Mouse (Mus musculus): ENCODE data around the gene Cebpb. TPM values are rescaled to one million over a fixed set of nuclear protein-coding genes. Genes with fewer than 3 reads are reported as not detected.

Gene Cebpb
- polyA plus RNA-seq, 1 experiment, result 109 TPM

DNA sequence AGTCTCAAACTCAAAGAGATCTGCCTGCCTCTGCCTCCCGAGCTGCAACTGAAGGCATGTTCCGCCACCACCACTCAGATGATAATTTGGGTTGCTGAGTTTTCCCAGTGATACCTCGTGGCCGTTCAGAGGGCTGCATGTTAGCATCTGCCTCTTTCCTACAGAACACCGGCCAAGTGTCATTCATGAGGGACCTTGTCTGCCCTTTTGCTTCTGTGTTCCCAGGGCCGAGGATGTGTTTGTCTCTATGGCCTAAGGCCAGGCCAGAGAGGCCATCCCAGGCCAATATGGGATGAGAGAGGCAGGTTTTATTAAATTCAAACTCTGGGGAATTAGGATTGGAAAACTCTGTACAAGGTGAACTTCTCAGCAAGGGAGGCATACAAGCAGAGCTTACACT lies 25.6 kb downstream of the Cebpb start:
- Histone ChIP-seq H3K27ac (ENCODE audit: insufficient read depth, low read depth, low read length) (peak overlapping the region; percentile 46; the same call in 1 of the 2 replicates), H3K4me3 (ENCODE audit: insufficient read depth, low read length) (no peak overlapping the region), H3K4me1 (ENCODE audit: control insufficient read depth, insufficient read depth, low read length) (peaks cover 63% of the 10 kb centered on the region)
- TF ChIP-seq POLR2A (IDR thresholded peaks at IDR 0.05; ENCODE audit: borderline replicate concordance, low read depth, low read length) (no peak), CTCF (IDR thresholded peaks at IDR 0.05; ENCODE audit: low read depth, low read length) (no peak)

DNA sequence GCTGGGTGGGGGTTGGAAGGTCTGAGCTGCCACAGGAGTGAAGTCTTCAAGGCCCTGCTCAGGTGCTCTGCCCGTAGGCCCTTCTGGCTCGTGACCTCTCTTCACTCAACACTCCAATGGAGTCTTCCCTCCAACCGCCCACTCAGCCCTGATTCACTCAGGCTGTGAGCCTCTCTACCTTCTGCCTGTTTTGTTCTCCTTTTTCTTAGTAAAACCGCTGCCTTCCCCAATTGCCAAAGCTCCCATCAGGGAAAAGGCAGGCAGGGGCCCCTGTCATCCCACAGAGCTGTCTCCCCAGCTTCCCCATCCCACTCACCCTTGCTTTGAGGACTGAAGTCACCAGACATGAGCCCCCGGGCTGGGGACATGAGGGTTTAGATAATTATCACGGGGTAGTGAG lies 26.3 kb downstream of the Cebpb start:
- Histone ChIP-seq H3K4me3 (ENCODE audit: insufficient read depth, low read length) (no peak overlapping the region), H3K27ac (ENCODE audit: insufficient read depth, low read depth, low read length) (peak overlapping the region; percentile 46), H3K4me1 (ENCODE audit: control insufficient read depth, insufficient read depth, low read length) (peaks cover 58% of the 10 kb centered on the region)
- 0 out of 2 replicates have a peak, but pooled peaks have one; percentile 4 for TF ChIP-seq POLR2A (IDR thresholded peaks at IDR 0.05; ENCODE audit: borderline replicate concordance, low read depth, low read length)
- no peak for TF ChIP-seq CTCF (IDR thresholded peaks at IDR 0.05; ENCODE audit: low read depth, low read length)

DNA sequence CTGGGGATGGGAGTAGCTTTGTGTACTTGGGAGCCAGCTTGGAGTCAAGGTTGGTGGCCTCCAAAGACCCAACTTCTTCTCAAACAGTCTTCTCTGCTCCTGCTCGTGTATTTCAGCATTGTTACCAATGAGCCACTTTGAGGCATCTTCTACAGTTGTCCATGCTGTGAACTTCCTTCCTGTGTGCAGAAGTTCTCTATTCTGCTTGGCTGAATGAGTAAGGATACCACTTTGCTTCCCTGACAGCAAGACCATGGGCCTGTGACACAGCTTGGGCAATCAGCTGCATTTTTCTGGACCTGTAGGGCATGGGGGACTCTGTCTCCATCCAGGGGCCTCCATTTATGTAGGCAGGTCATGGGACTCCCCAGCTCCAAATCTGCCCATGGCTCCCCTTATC lies 28.5 kb downstream of the Cebpb start:
- H3K4me1 ChIP-seq (ENCODE audit: control insufficient read depth, insufficient read depth, low read length), result peaks cover 48% of the 10 kb centered on the region
- TF ChIP-seq CTCF (IDR thresholded peaks at IDR 0.05; ENCODE audit: low read depth, low read length), result no peak
- no peak for TF ChIP-seq POLR2A (IDR thresholded peaks at IDR 0.05; ENCODE audit: borderline replicate concordance, low read depth, low read length)
- no peak overlapping the region for H3K4me3 ChIP-seq (ENCODE audit: insufficient read depth, low read length)
- H3K27ac ChIP-seq (ENCODE audit: insufficient read depth, low read depth, low read length), result peak overlapping the region; percentile 87

DNA sequence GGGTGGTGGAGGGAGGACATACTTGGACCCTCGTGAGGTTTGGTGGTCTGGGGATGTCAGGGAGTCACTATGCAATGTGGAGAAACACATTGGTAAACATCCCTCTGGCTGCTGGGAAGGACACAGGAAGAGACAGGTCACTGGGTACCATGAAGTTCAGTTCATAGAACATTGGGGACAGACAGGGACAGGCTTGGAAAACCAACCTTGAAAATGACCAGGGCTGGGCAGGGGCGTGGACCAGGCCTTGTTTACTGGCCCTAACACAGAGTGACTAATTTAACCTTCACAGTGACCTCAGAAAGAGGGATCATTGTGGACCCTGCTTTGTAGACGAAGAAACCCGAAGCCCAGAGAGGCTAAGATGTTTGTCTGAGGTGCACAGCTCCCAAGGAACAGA lies 30.8 kb downstream of the Cebpb start:
- no peak overlapping the region for H3K4me3 ChIP-seq (ENCODE audit: insufficient read depth, low read length)
- no peak for TF ChIP-seq POLR2A (IDR thresholded peaks at IDR 0.05; ENCODE audit: borderline replicate concordance, low read depth, low read length)
- H3K4me1 ChIP-seq (ENCODE audit: control insufficient read depth, insufficient read depth, low read length), result peaks cover 38% of the 10 kb centered on the region
- no peak overlapping the region for H3K27ac ChIP-seq (ENCODE audit: insufficient read depth, low read depth, low read length)

DNA sequence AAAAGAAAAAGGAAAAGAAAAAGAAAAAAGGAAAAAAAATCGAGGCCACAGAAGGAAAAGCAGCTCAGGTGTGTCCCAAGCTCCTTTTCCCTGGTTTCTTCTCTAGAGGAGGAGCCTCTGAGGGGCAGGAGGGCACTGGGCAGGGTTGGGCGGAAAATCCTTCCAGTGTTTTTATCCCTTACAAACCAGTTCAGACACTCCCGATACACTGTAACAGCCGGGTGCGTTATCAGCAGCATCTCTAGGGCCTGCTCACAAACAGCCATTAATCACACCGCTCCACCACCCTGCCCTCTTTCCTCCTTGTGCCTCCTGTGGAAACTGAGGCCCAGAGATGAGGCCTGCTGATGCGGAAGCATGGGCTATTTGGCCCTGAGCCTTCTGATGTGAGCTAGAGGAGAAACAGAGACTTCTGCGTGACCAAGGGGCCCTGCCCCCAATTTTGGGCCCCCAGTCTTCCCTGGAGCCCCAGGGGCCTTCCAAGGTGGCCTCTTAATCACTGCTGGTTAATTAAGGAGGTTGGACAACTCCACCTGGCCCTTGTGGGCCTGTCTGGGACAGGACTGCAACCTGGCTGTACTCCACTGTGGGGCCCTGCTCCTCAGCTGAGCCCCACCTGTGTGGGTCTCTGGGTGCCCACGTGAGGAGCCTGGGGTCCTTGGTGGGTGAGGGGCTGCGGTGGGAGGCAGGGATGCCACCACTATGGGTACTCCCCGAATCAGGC lies 32.6 kb downstream of the Cebpb start:
- H3K27ac ChIP-seq (ENCODE audit: insufficient read depth, low read depth, low read length), result no peak overlapping the region
- peaks cover 21% of the 10 kb centered on the region for H3K4me1 ChIP-seq (ENCODE audit: control insufficient read depth, insufficient read depth, low read length)
- no peak for TF ChIP-seq CTCF (IDR thresholded peaks at IDR 0.05; ENCODE audit: low read depth, low read length)
- no peak for TF ChIP-seq POLR2A (IDR thresholded peaks at IDR 0.05; ENCODE audit: borderline replicate concordance, low read depth, low read length)
- no peak overlapping the region for H3K4me3 ChIP-seq (ENCODE audit: insufficient read depth, low read length)

DNA sequence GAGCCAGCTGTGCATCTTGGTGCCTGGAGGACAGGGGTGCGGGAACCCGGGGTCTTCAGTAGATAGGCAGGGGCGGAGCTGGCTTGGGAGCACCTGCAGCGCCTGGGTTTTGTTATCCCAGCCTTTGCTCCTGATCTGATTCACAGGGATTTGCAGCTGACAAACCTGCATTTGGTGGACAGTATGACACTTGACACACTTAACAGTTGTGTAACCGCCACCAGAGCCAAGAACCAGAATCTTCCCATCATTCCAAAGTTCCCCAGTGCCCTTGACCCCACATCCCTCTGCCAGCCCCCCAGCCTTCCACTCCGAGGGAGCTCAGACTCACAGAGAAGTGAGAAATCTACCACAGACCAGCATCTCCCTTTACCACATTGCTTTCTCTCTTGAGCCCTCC lies 33.8 kb downstream of the Cebpb start:
- peaks cover 10% of the 10 kb centered on the region for H3K4me1 ChIP-seq (ENCODE audit: control insufficient read depth, insufficient read depth, low read length)
- TF ChIP-seq POLR2A (IDR thresholded peaks at IDR 0.05; ENCODE audit: borderline replicate concordance, low read depth, low read length) (no peak), CTCF (IDR thresholded peaks at IDR 0.05; ENCODE audit: low read depth, low read length) (no peak)
- H3K27ac ChIP-seq (ENCODE audit: insufficient read depth, low read depth, low read length), result no peak overlapping the region

DNA sequence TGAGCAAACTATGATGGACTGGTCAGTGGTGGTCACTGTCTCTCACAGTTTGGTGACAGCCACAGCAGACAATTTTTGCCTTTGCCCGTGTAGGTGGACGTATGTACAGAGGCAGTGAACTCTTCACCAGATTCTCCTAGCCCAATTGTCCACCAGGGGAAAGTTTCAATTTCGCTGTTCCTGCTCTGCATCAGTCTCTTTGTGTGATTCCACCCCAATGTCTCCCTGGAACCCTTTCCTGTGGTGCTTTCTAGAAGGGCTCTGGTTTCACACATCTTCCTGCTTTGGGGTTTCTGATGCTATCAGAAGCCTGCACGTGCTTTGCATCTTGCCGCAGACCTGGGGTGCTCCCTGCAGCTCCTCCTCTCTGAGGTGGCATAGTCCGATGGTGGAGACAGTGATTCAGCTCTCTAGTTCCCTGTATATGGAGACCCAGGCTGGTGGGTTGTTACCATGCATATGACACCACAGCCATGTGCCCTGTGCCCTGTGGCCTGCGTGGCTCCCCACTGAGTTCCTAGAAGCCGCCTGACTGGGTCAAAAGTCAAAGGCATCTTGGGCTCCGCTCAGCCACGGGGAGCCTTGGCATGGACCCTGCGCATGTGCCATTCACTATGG lies 35.0 kb downstream of the Cebpb start:
- Histone ChIP-seq H3K4me3 (ENCODE audit: insufficient read depth, low read length) (no peak overlapping the region), H3K27ac (ENCODE audit: insufficient read depth, low read depth, low read length) (no peak overlapping the region), H3K4me1 (ENCODE audit: control insufficient read depth, insufficient read depth, low read length) (peaks cover 5% of the 10 kb centered on the region)
- TF ChIP-seq CTCF (IDR thresholded peaks at IDR 0.05; ENCODE audit: low read depth, low read length) (no peak), POLR2A (IDR thresholded peaks at IDR 0.05; ENCODE audit: borderline replicate concordance, low read depth, low read length) (no peak)

More for the DNA sequence above, 33.8 kb downstream of the Cebpb start:
- no peak overlapping the region for H3K4me3 ChIP-seq (ENCODE audit: insufficient read depth, low read length)

DNA sequence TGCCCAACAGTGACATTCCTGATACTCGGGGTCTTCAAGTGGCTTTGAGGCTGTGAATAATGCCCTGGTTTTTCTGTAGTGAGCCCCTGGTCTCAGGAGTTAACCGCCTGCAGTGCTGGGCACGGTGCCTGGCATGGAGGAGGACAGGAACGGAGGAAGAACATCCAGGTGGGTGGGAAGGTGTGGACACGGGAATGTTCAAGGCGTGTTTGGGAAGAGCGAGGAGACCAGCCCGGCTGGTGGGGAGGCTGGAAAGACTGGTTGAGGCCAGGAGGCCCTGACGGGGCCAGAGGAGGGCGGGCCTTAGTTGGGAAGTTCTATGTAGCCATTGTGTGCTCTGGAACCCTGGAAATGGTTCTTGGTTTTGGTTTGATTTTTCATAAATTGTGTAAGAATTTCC lies 37.2 kb downstream of the Cebpb start:
- peaks cover 5% of the 10 kb centered on the region for H3K4me1 ChIP-seq (ENCODE audit: control insufficient read depth, insufficient read depth, low read length)

DNA sequence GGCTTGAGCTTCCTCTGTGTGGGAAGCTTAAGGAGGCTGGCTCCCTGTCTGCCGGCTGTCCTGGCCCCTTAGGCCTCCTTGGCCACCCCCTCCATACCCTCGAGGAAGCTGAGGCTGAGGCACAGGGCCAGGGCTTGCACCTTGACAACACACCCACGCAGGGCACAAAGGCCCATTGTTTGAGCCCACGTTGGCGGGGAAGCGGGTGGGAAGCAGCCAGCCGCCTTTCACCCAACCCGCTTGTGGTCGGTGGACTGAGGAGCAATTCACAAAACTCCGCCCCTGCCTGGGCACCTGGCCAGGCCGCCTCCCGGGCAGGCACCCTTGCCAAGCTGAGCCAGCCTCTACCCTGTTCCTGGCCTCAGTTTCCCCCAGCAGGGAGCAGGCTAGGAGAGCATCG lies 38.4 kb downstream of the Cebpb start:
- Histone ChIP-seq H3K27ac (ENCODE audit: insufficient read depth, low read depth, low read length) (no peak overlapping the region), H3K4me1 (ENCODE audit: control insufficient read depth, insufficient read depth, low read length) (peaks cover 5% of the 10 kb centered on the region), H3K4me3 (ENCODE audit: insufficient read depth, low read length) (no peak overlapping the region)
- TF ChIP-seq POLR2A (IDR thresholded peaks at IDR 0.05; ENCODE audit: borderline replicate concordance, low read depth, low read length), result no peak
- TF ChIP-seq CTCF (IDR thresholded peaks at IDR 0.05; ENCODE audit: low read depth, low read length), result no peak

More for the DNA sequence above, 37.2 kb downstream of the Cebpb start:
- Histone ChIP-seq H3K27ac (ENCODE audit: insufficient read depth, low read depth, low read length) (no peak overlapping the region), H3K4me3 (ENCODE audit: insufficient read depth, low read length) (no peak overlapping the region)
- TF ChIP-seq CTCF (IDR thresholded peaks at IDR 0.05; ENCODE audit: low read depth, low read length), result no peak
- no peak for TF ChIP-seq POLR2A (IDR thresholded peaks at IDR 0.05; ENCODE audit: borderline replicate concordance, low read depth, low read length)

DNA sequence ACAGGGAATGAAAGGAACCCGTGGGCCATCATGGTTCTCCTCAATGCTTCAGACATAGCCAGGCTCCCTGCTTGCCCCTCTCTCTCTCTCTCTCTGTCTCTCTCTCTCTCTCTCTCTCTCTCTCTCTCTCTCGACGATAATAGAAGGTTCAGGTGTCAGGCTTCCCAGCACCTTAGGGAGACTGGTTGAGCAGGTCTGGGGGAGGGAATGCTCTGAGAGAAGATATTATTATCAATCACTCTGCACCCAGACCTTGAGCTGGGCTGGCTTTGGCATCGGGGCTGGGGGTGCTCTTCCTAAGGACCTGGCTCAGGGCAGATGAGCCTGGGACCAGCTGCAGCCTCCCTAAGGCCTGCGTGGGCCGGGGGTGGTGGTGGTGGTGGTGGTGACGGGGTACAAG lies 41.3 kb downstream of the Cebpb start:
- peaks cover 3% of the 10 kb centered on the region for H3K4me1 ChIP-seq (ENCODE audit: control insufficient read depth, insufficient read depth, low read length)
- no peak overlapping the region for H3K4me3 ChIP-seq (ENCODE audit: insufficient read depth, low read length)
- H3K27ac ChIP-seq (ENCODE audit: insufficient read depth, low read depth, low read length), result no peak overlapping the region
- no peak for TF ChIP-seq POLR2A (IDR thresholded peaks at IDR 0.05; ENCODE audit: borderline replicate concordance, low read depth, low read length)
- TF ChIP-seq CTCF (IDR thresholded peaks at IDR 0.05; ENCODE audit: low read depth, low read length), result no peak
